Mouse (Mus musculus) hindbrain, embryonic 11.5 days (tissue): ENCODE measurements around the gene Gimap9. TPM values are rescaled to one million over a fixed set of nuclear protein-coding genes. Genes with fewer than 3 reads are reported as not detected.

Source experiments
- ATAC-seq: fragments of 200-750 bp; cut with Nextera tagmentation; 2 replicates; pipeline ENCODE4 v1.8.0; 2017; ENCODE audit warnings: mild to moderate bottlenecking, moderate TSS enrichment, moderate library complexity; ENCODE audit not compliant: low FRiP score
- DNase-seq: peaks from one replicate; pipeline ENCODE4 v3.0.0-alpha.2; 2015; ENCODE audit warnings: low spot score
- H3K27ac ChIP-seq: fragments of 300-500 bp; sonication (generic); 2 replicates; pipeline ENCODE4 v1.5.1; 2014; ENCODE audit warnings: mild to moderate bottlenecking, low read depth, low read length
- H3K27me3 ChIP-seq: fragments of 300-500 bp; sonication (generic); 2 replicates; pipeline ENCODE4 v1.6.1; 2014; ENCODE audit warnings: mild to moderate bottlenecking, low read length, moderate library complexity, mixed read lengths; ENCODE audit not compliant: control insufficient read depth, insufficient read depth
- H3K36me3 ChIP-seq: fragments of 300-500 bp; sonication (generic); 2 replicates; pipeline ENCODE4 v1.6.1; 2014; ENCODE audit warnings: mild to moderate bottlenecking, low read length, moderate library complexity, mixed read lengths; ENCODE audit not compliant: control insufficient read depth, insufficient read depth
- H3K4me1 ChIP-seq: fragments of 300-500 bp; sonication (generic); replicated peaks from 2 replicates; pipeline ENCODE4 v1.6.1; 2014; ENCODE audit warnings: low read length, mixed read lengths; ENCODE audit not compliant: control insufficient read depth, insufficient read depth
- H3K4me2 ChIP-seq: fragments of 300-500 bp; sonication (generic); replicated peaks from 2 replicates; pipeline ENCODE4 v1.6.1; 2014; ENCODE audit warnings: mild to moderate bottlenecking, low read depth, low read length
- H3K4me3 ChIP-seq: fragments of 300-500 bp; sonication (generic); 2 replicates; pipeline ENCODE4 v1.5.1; 2014; ENCODE audit warnings: low read depth, low read length
- H3K9ac ChIP-seq: fragments of 300-500 bp; sonication (generic); 2 replicates; pipeline ENCODE4 v1.6.1; 2014; ENCODE audit warnings: low read depth, low read length
- H3K9me3 ChIP-seq: fragments of 300-500 bp; sonication (generic); 2 replicates; pipeline ENCODE4 v1.6.1; 2016; ENCODE audit warnings: low read length; ENCODE audit not compliant: control insufficient read depth
- WGBS: fragments of 180-500 bp; shearing (Covaris S2); extraction: QIAGEN DNeasy Blood & Tissue Kit; methylation state at CpG from one replicate; pipeline ENCODE4 v1.1.7; 2014; 5-methylcytosine and 5-hydroxymethylcytosine counted together
- polyA plus RNA-seq: library from polyadenylated mRNA; unstranded; fragments of >200 nt; fragmentation: Nextera tagmentation; extraction: Ambion mirVana; gene quantifications from 2 replicates; pipeline ENCODE4 v1.2.1, GENCODE M21; 2014

The Gimap9 gene
- polyA plus RNA-seq, 1 experiment from 2014 or later: 4.8 TPM

GRCm38 (mm10) chr6:48647611-48648010, 28.3 kb upstream of the Gimap9 start:
- H3K27me3 ChIP-seq: no peaks in the 10 kb centered on the region
- H3K27ac ChIP-seq: no peak overlapping the region
- no peak overlapping the region for H3K4me2 ChIP-seq
- DNase-seq (no peak), ATAC-seq (no peak)
- no peaks in the 10 kb centered on the region for H3K36me3 ChIP-seq
- WGBS: 71% methylated on average over 2 of the region's 2 CpGs
- H3K9ac ChIP-seq: no peak overlapping the region
- no peaks in the 10 kb centered on the region for H3K4me1 ChIP-seq
- H3K9me3 ChIP-seq: no peaks in the 10 kb centered on the region
- H3K4me3 ChIP-seq: no peak overlapping the region

- WGBS: 89% methylated on average over 4 of the region's 4 CpGs
These were observed 27.1 kb upstream of the Gimap9 start for GRCm38 (mm10) chr6:48648779-48649178.

GRCm38 (mm10) chr6:48650041-48650440, 25.9 kb upstream of the Gimap9 start:
- no peak overlapping the region for H3K27ac ChIP-seq
- H3K27me3 ChIP-seq: no peaks in the 10 kb centered on the region
- no peak overlapping the region for H3K4me3 ChIP-seq
- ATAC-seq (no peak), DNase-seq (no peak)
- H3K9ac ChIP-seq: no peak overlapping the region
- H3K9me3 ChIP-seq: no peaks in the 10 kb centered on the region
- H3K36me3 ChIP-seq: no peaks in the 10 kb centered on the region
- 89% methylated on average over 9 of the region's 9 CpGs for WGBS
- H3K4me1 ChIP-seq: no peaks in the 10 kb centered on the region
- H3K4me2 ChIP-seq: no peak overlapping the region

More at GRCm38 (mm10) chr6:48648779-48649178, 27.1 kb upstream of the Gimap9 start:
- H3K4me1 ChIP-seq: no peaks in the 10 kb centered on the region
- no peak overlapping the region for H3K4me3 ChIP-seq
- H3K9ac ChIP-seq: no peak overlapping the region
- no peak for DNase-seq
- no peak for ATAC-seq
- H3K9me3 ChIP-seq: no peaks in the 10 kb centered on the region
- no peaks in the 10 kb centered on the region for H3K27me3 ChIP-seq
- H3K4me2 ChIP-seq: no peak overlapping the region
- no peak overlapping the region for H3K27ac ChIP-seq
- no peaks in the 10 kb centered on the region for H3K36me3 ChIP-seq

GRCm38 (mm10) chr6:48658721-48659120, 17.2 kb upstream of the Gimap9 start:
- Histone ChIP-seq H3K9me3 (no peaks in the 10 kb centered on the region), H3K9ac (no peak overlapping the region), H3K27ac (no peak overlapping the region), H3K4me2 (no peak overlapping the region), H3K27me3 (no peaks in the 10 kb centered on the region), H3K4me1 (no peaks in the 10 kb centered on the region), H3K36me3 (no peaks in the 10 kb centered on the region), H3K4me3 (no peak overlapping the region)
- 78% methylated on average over 5 of the region's 5 CpGs for WGBS
- ATAC-seq (no peak), DNase-seq (no peak)

GRCm38 (mm10) chr6:48664750-48665149, 11.2 kb upstream of the Gimap9 start:
- ATAC-seq: no peak
- H3K4me1 ChIP-seq: no peaks in the 10 kb centered on the region
- no peak for DNase-seq
- no peaks in the 10 kb centered on the region for H3K27me3 ChIP-seq
- no peak overlapping the region for H3K4me3 ChIP-seq
- no peaks in the 10 kb centered on the region for H3K9me3 ChIP-seq
- WGBS: 84% methylated on average over 4 of the region's 4 CpGs
- H3K36me3 ChIP-seq: no peaks in the 10 kb centered on the region
- no peak overlapping the region for H3K4me2 ChIP-seq
- H3K27ac ChIP-seq: no peak overlapping the region
- H3K9ac ChIP-seq: no peak overlapping the region

GRCm38 (mm10) chr6:48665471-48665870, 10.5 kb upstream of the Gimap9 start:
- Histone ChIP-seq H3K9ac (no peak overlapping the region), H3K4me2 (no peak overlapping the region), H3K36me3 (no peaks in the 10 kb centered on the region), H3K4me1 (no peaks in the 10 kb centered on the region), H3K27me3 (no peaks in the 10 kb centered on the region), H3K27ac (no peak overlapping the region), H3K9me3 (no peaks in the 10 kb centered on the region), H3K4me3 (no peak overlapping the region)
- WGBS: 93% methylated on average over 9 of the region's 9 CpGs
- DNase-seq (no peak), ATAC-seq (no peak)

- no peak overlapping the region for H3K4me2 ChIP-seq
- H3K36me3 ChIP-seq: no peaks in the 10 kb centered on the region
- no peaks in the 10 kb centered on the region for H3K27me3 ChIP-seq
- no peaks in the 10 kb centered on the region for H3K9me3 ChIP-seq
- H3K9ac ChIP-seq: no peak overlapping the region
- no peaks in the 10 kb centered on the region for H3K4me1 ChIP-seq
- ATAC-seq (no peak), DNase-seq (no peak)
- WGBS: 68% methylated on average over 7 of the region's 7 CpGs
- no peak overlapping the region for H3K27ac ChIP-seq
- no peak overlapping the region for H3K4me3 ChIP-seq
These were observed 9.8 kb upstream of the Gimap9 start for GRCm38 (mm10) chr6:48666159-48666586.

- Histone ChIP-seq H3K4me2 (no peak overlapping the region), H3K36me3 (no peaks in the 10 kb centered on the region), H3K27ac (no peak overlapping the region), H3K9ac (no peak overlapping the region), H3K4me3 (no peak overlapping the region), H3K27me3 (no peaks in the 10 kb centered on the region), H3K9me3 (no peaks in the 10 kb centered on the region), H3K4me1 (no peaks in the 10 kb centered on the region)
- ATAC-seq (no peak), DNase-seq (no peak)
These were observed 7.9 kb upstream of the Gimap9 start for GRCm38 (mm10) chr6:48668022-48668421.

- Histone ChIP-seq H3K9ac (no peak overlapping the region), H3K4me2 (no peak overlapping the region), H3K9me3 (no peaks in the 10 kb centered on the region), H3K4me3 (no peak overlapping the region), H3K27me3 (no peaks in the 10 kb centered on the region), H3K27ac (no peak overlapping the region), H3K4me1 (no peaks in the 10 kb centered on the region), H3K36me3 (no peaks in the 10 kb centered on the region)
- ATAC-seq (no peak), DNase-seq (no peak)
- WGBS: 71% methylated on average over 2 of the region's 2 CpGs
These were observed 6.4 kb upstream of the Gimap9 start for GRCm38 (mm10) chr6:48669446-48669969.
